In genomic region chr10:122763596-122763995, GRCm38 (mm10) we compare ENCODE assay signal across 19 mouse cellular contexts.
A peak's percentile ranks its signal among the peaks of the same experiment; 100 is the strongest.
DNase-seq lines count a peak whose midpoint lies in the region; ATAC-seq lines count a peak whose summit lies in the region.
"Had no signal": no experiment of that assay in that cellular context is flagged by ENCODE, and none has a peak within 500 bp of the region (broad histone marks: within the 10 kb centered on the region; RNA-seq: fewer than 3 reads in every experiment).

No protein-coding gene starts in this region.

- H3K9me3 ChIP-seq in hindbrain, embryonic 12.5 days (replicated peaks) = no peaks in the 10 kb centered on the region
- no peaks in the 10 kb centered on the region for H3K9me3 ChIP-seq in hindbrain, embryonic 11.5 days (ENCODE audit: control insufficient read depth, low read length)
- H3K9me3 ChIP-seq in embryonic facial prominence, embryonic 10.5 days = no peaks in the 10 kb centered on the region
- no peaks in the 10 kb centered on the region for H3K9me3 ChIP-seq in kidney, embryonic 14.5 days (ENCODE audit: control insufficient read depth, low read length)
- H3K9me3 ChIP-seq: forebrain, embryonic 15.5 days; intestine, embryonic 15.5 days; limb, embryonic 15.5 days had no signal

- DNase-seq in hindbrain, embryonic 11.5 days (ENCODE audit: low spot score) = no peak
- DNase-seq in embryonic facial prominence, embryonic 10.5 days (ENCODE audit: low spot score) = no peak
- peak; percentile 30 to 55 for DNase-seq in kidney, postnatal 4 days
- DNase-seq in adrenal gland, postnatal 25 days = no peak
- DNase-seq in embryo, embryonic 9.5 days (ENCODE audit: extremely low spot score) = no peak
- no peak for DNase-seq in adrenal gland, adult 18-20 months (ENCODE audit: low spot score in 2 of 2)
- DNase-seq: B cell, adult 2 months; cerebellum, postnatal 10 days; liver, postnatal 0 days; midbrain, embryonic 14.5 days; right cerebral cortex, adult 18-20 months had no signal

- no peak overlapping the region for H3K27ac ChIP-seq in hindbrain, embryonic 12.5 days
- H3K27ac ChIP-seq in hindbrain, embryonic 11.5 days (ENCODE audit: low read depth, low read length) = no peak overlapping the region
- peak overlapping the region; percentile 52 for H3K27ac ChIP-seq in embryonic facial prominence, embryonic 10.5 days (replicated peaks)
- 0 out of 2 replicates have a peak overlapping the region, but pooled peaks have one; percentile 42 for H3K27ac ChIP-seq in kidney, embryonic 14.5 days (ENCODE audit: low read depth, low read length)
- H3K27ac ChIP-seq: forebrain, embryonic 15.5 days; hindbrain, embryonic 14.5 days; intestine, embryonic 15.5 days; limb, embryonic 15.5 days; macrophage had no signal

- H3K36me3 ChIP-seq in hindbrain, embryonic 12.5 days = no peaks in the 10 kb centered on the region
- no peaks in the 10 kb centered on the region for H3K36me3 ChIP-seq in hindbrain, embryonic 11.5 days (ENCODE audit: control insufficient read depth, insufficient read depth, low read length)
- no peaks in the 10 kb centered on the region for H3K36me3 ChIP-seq in embryonic facial prominence, embryonic 10.5 days (replicated peaks)
- no peaks in the 10 kb centered on the region for H3K36me3 ChIP-seq in kidney, embryonic 14.5 days (ENCODE audit: control insufficient read depth, insufficient read depth, low read length)
- H3K36me3 ChIP-seq: forebrain, embryonic 15.5 days; intestine, embryonic 15.5 days; limb, embryonic 15.5 days had no signal

- no peak overlapping the region for H3K4me2 ChIP-seq in hindbrain, embryonic 12.5 days (replicated peaks)
- no peak overlapping the region for H3K4me2 ChIP-seq in hindbrain, embryonic 11.5 days (replicated peaks; ENCODE audit: low read depth, low read length)
- H3K4me2 ChIP-seq in kidney, embryonic 14.5 days (replicated peaks; ENCODE audit: low read depth, low read length) = no peak overlapping the region
- H3K4me2 ChIP-seq: forebrain, embryonic 15.5 days; hindbrain, embryonic 14.5 days; intestine, embryonic 15.5 days; limb, embryonic 15.5 days had no signal

- ATAC-seq in hindbrain, embryonic 12.5 days (ENCODE audit: low FRiP score) = no peak
- ATAC-seq in hindbrain, embryonic 11.5 days (ENCODE audit: low FRiP score) = no peak
- no peak for ATAC-seq in kidney, embryonic 14.5 days (ENCODE audit: low FRiP score, low TSS enrichment)
- ATAC-seq: activated CD4-positive, CD25-positive, alpha-beta regulatory T cell, adult 4 months; forebrain, embryonic 15.5 days had no signal

- 0 out of 2 replicates have a peak overlapping the region, but pooled peaks have one; percentile 18 for H3K9ac ChIP-seq in hindbrain, embryonic 12.5 days
- no peak overlapping the region for H3K9ac ChIP-seq in hindbrain, embryonic 11.5 days (ENCODE audit: low read depth, low read length)
- H3K9ac ChIP-seq in kidney, embryonic 14.5 days (ENCODE audit: low read depth, low read length) = no peak overlapping the region
- H3K9ac ChIP-seq: forebrain, embryonic 15.5 days; hindbrain, embryonic 14.5 days; intestine, embryonic 15.5 days; limb, embryonic 15.5 days; liver, postnatal 0 days had no signal

- no peaks in the 10 kb centered on the region for H3K27me3 ChIP-seq in hindbrain, embryonic 12.5 days
- H3K27me3 ChIP-seq in hindbrain, embryonic 11.5 days (ENCODE audit: control insufficient read depth, insufficient read depth, low read length) = no peaks in the 10 kb centered on the region
- H3K27me3 ChIP-seq in embryonic facial prominence, embryonic 10.5 days (replicated peaks; ENCODE audit: low read depth, poor library complexity, severe bottlenecking) = peaks cover 8% of the 10 kb centered on the region; the same call in 1 of the 2 replicates
- no peaks in the 10 kb centered on the region for H3K27me3 ChIP-seq in kidney, embryonic 14.5 days (ENCODE audit: control insufficient read depth, insufficient read depth, low read length)
- H3K27me3 ChIP-seq: forebrain, embryonic 15.5 days; intestine, embryonic 15.5 days; limb, embryonic 15.5 days had no signal

- 80% methylated on average over 1 of the region's 1 CpGs for WGBS in hindbrain, embryonic 12.5 days
- WGBS in hindbrain, embryonic 11.5 days = 86% methylated on average over 1 of the region's 1 CpGs
- 88% methylated on average over 1 of the region's 1 CpGs for WGBS in embryonic facial prominence, embryonic 10.5 days
- WGBS in kidney, embryonic 14.5 days = 63% methylated on average over 1 of the region's 1 CpGs

- H3K4me1 ChIP-seq in hindbrain, embryonic 12.5 days = peaks cover 9% of the 10 kb centered on the region; the same call in 1 of the 2 replicates
- H3K4me1 ChIP-seq in hindbrain, embryonic 11.5 days (replicated peaks; ENCODE audit: control insufficient read depth, insufficient read depth, low read length) = no peaks in the 10 kb centered on the region
- H3K4me1 ChIP-seq in embryonic facial prominence, embryonic 10.5 days = peaks cover 33% of the 10 kb centered on the region
- peaks cover 24% of the 10 kb centered on the region for H3K4me1 ChIP-seq in kidney, embryonic 14.5 days (ENCODE audit: control insufficient read depth, insufficient read depth, low read length)
- H3K4me1 ChIP-seq: forebrain, embryonic 15.5 days had no signal

- H3K4me3 ChIP-seq in hindbrain, embryonic 12.5 days = no peak overlapping the region
- H3K4me3 ChIP-seq in hindbrain, embryonic 11.5 days (ENCODE audit: low read depth, low read length) = no peak overlapping the region
- no peak overlapping the region for H3K4me3 ChIP-seq in embryonic facial prominence, embryonic 10.5 days
- no peak overlapping the region for H3K4me3 ChIP-seq in kidney, embryonic 14.5 days (ENCODE audit: low read length)
- H3K4me3 ChIP-seq: forebrain, embryonic 15.5 days; intestine, embryonic 15.5 days; limb, embryonic 15.5 days had no signal

Comparison
In these comparisons a context has a peak if more than half of its experiments do, and no peak if none do; other contexts are left out.
1. H3K27ac ChIP-seq: peak in embryonic facial prominence, embryonic 10.5 days (single experiment) and kidney, embryonic 14.5 days (single experiment); none in hindbrain, embryonic 12.5 days (single experiment) and hindbrain, embryonic 11.5 days (single experiment).
2. DNase-seq: peak in kidney, postnatal 4 days (2 of 2); none in hindbrain, embryonic 11.5 days (single experiment), embryonic facial prominence, embryonic 10.5 days (single experiment), adrenal gland, postnatal 25 days (single experiment), embryo, embryonic 9.5 days (single experiment) and adrenal gland, adult 18-20 months (0 of 2).